Mouse (Mus musculus) hematopoietic stem cell, adult 5-6 weeks (primary cell): ENCODE results near the gene Evc. TPM values are rescaled to one million over a fixed set of nuclear protein-coding genes. Genes with fewer than 3 reads are reported as not detected.

Experiments
- ATAC-seq, 2 experiments: fragments of 125-278 bp in 1 of 2; replicated peaks in 1 of 2; 2 replicates each; pipeline ENCODE4 v1.8.0; 2016 to 2017; ENCODE audit warnings: inconsistent platforms in 2 of 2, mild to moderate bottlenecking in 2 of 2, moderate number of reproducible peaks in 2 of 2, low read depth in 1 of 2, moderate TSS enrichment in 1 of 2; ENCODE audit not compliant: low FRiP score in 2 of 2, poor library complexity in 2 of 2, severe bottlenecking in 2 of 2, insufficient read depth in 1 of 2, low TSS enrichment in 1 of 2
- total RNA-seq: library from RNA; stranded (forward); fragments of 172-1452, 232-1000 nt; gene quantifications from 2 replicates; pipeline ENCODE4 v1.2.3, GENCODE M21; 2017

Gene Evc
- total RNA-seq, 1 experiment from 2014 or later = 10.4 TPM

- ATAC-seq = no peak
Measured at GRCm38 (mm10) chr5:37247456-37247855, 89.2 kb downstream of the Evc start.

GRCm38 (mm10) chr5:37246138-37246910 is 90.4 kb downstream of the Evc start:
- ATAC-seq = 0 out of 4 replicates have a peak, but pooled peaks of 1 of the 2 experiments have one; percentile 11

- no peak for ATAC-seq
Measured at GRCm38 (mm10) chr5:37245651-37246050, 91.0 kb downstream of the Evc start.

GRCm38 (mm10) chr5:37244666-37245242 is 91.9 kb downstream of the Evc start:
- no peak for ATAC-seq

- ATAC-seq = no peak
Measured at GRCm38 (mm10) chr5:37244161-37244560, 92.5 kb downstream of the Evc start.

GRCm38 (mm10) chr5:37243169-37243886 is 93.4 kb downstream of the Evc start:
- peak; percentile 41 to 73; a peak in 2 of 4 replicates for ATAC-seq

- no peak for ATAC-seq
Measured at GRCm38 (mm10) chr5:37242360-37243168, 94.1 kb downstream of the Evc start.

GRCm38 (mm10) chr5:37241651-37242151 is 95.0 kb downstream of the Evc start, which contains the start of gene Crmp1:
Crmp1 (plus strand) TSS chr5:37241940.
- 0 out of 4 replicates have a peak, but pooled peaks of 1 of the 2 experiments have one; percentile 3 for ATAC-seq

- no peak for ATAC-seq
Measured at GRCm38 (mm10) chr5:37241224-37241623, 95.5 kb downstream of the Evc start.

GRCm38 (mm10) chr5:37240550-37240949 is 96.1 kb downstream of the Evc start:
- no peak for ATAC-seq

Other genes with a start within 250 kb of the Evc start
- not detected in 2 replicates for gene Crmp1, start 95.0 kb downstream of the Evc start, total RNA-seq
- gene Evc2, start 1.6 kb upstream of the Evc start, total RNA-seq = 3.0 and 4.1 TPM in 2 replicates